Mouse (Mus musculus): Measurements from ENCODE around the gene AY761185.

- no peak for TF ChIP-seq ZC3H11A (IDR thresholded peaks at IDR 0.05; ENCODE audit: borderline replicate concordance, low read depth, low read length)
- TF ChIP-seq ZNF384 (IDR thresholded peaks at IDR 0.05; ENCODE audit: low read depth, low read length) = no peak
- TF ChIP-seq HCFC1 (IDR thresholded peaks at IDR 0.05; ENCODE audit: borderline replicate concordance, insufficient read depth, low read length) = no peak
These were observed 35.3 kb upstream of the AY761185 start for GRCm38 (mm10) chr8:20979846-20980245.

Data from ES-E14 (cell line).